Mouse (Mus musculus): ENCODE measurements at regions not wholly inside any gene's neighbourhood (a gene's known extent, or its start where the extent isn't known, plus 50 kb on each side); places are given as distances from the start of the nearest gene placed in this dataset.

DNA sequence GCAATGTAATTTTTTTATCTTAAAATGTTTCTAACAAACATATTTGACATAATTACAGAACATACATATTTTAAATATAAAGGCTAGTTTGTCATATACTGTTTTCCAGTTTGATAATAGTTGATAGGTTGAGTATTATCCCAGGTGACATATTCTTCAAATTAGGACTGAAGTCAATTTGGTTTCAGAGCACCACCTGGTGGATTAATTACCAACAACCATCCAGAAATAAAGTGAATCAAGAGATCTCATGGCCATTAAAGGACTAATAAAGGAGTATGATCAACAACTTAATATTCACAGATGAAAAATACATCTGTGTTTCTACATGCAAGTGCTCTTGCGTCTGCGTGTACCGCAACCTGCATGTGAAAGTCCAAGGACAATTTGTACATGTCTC lies 50.3 kb upstream of the Nmu start:
- no peak for ATAC-seq
- peak; percentile 58 for TF ChIP-seq CTCF (IDR thresholded peaks at IDR 0.05)
- ChIA-PET POLR2A (no interaction called here), CTCF (interaction anchor here (1.8 kb wide), 1 partner anchor 14 kb away, joined by 8 read pairs; no protein-coding TSS in a partner anchor)
- DNase-seq (ENCODE audit: low read depth, low spot score): no peak
- in situ Hi-C loops (cut with MboI; ENCODE audit: low pct_unique_long_range_greater_than_20kb): loop anchor here (10.0 kb wide), 1 partner anchor 549 kb away; no protein-coding TSS in a partner anchor
- no peaks in the 10 kb centered on the region for H3K27me3 ChIP-seq

DNA sequence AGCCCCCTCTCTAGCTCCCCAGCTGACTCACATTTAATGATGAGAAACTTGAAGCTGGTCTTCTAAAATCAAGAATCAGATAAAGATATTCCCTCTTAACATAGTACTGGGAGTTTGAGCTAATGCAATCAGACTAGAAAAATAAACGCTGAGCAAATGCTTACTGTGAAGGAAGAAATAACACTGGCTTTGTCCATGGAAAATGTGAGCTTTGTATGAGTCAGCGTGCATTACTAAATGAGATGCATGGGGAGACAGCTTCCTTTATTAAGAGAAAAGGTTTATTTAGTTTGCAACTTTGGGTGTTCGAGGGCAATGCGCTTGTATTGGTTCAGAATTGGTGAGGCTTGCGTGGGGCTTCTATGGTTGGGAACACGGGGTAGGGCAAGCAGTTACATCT lies 52.7 kb upstream of the Nmu start:
- no peaks in the 10 kb centered on the region for H3K27me3 ChIP-seq
- ChIA-PET POLR2A (no interaction called here), CTCF (interaction anchor here (1.3 to 1.4 kb wide), 2 partner anchors 9 to 23 kb away, joined by 3 read pairs; no protein-coding TSS in a partner anchor)
- TF ChIP-seq CTCF (IDR thresholded peaks at IDR 0.05): no peak
- DNase-seq (ENCODE audit: low read depth, low spot score) (no peak), ATAC-seq (no peak)
- in situ Hi-C loops (cut with MboI; ENCODE audit: low pct_unique_long_range_greater_than_20kb): loop anchor here (5.0 to 10.0 kb wide), 2 partner anchors 279 to 551 kb away; no protein-coding TSS in a partner anchor

DNA sequence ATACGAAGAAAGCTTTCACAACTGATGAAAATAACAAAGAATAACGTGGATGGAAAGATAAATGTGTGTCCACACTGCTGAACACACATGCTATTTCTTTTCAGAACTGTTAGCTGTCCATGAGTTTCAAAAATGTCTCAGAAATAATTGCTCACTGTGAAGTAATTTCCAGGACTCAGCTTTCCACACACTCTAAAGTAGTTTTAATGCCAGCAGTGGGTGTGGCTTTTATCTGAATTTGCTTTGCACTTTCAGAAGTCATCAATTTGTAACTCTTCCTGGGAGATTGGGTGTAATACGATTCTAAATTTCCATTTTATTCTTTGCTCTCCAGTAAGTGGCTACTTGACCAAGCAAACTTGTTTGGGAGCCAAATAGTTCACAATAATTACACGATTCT lies 53.5 kb upstream of the Nmu start:
- POLR2A ChIA-PET: no interaction called here
- ATAC-seq: no peak
- CTCF ChIA-PET: interaction anchor here (1.0 to 1.4 kb wide), 3 partner anchors 8 to 24 kb away, joined by 3 read pairs; no protein-coding TSS in a partner anchor
- H3K27me3 ChIP-seq: no peaks in the 10 kb centered on the region
- in situ Hi-C loops (cut with MboI; ENCODE audit: low pct_unique_long_range_greater_than_20kb): loop anchor here (5.0 to 10.0 kb wide), 2 partner anchors 280 to 552 kb away; no protein-coding TSS in a partner anchor
- DNase-seq (ENCODE audit: low read depth, low spot score): no peak
- TF ChIP-seq CTCF (IDR thresholded peaks at IDR 0.05): no peak

DNA sequence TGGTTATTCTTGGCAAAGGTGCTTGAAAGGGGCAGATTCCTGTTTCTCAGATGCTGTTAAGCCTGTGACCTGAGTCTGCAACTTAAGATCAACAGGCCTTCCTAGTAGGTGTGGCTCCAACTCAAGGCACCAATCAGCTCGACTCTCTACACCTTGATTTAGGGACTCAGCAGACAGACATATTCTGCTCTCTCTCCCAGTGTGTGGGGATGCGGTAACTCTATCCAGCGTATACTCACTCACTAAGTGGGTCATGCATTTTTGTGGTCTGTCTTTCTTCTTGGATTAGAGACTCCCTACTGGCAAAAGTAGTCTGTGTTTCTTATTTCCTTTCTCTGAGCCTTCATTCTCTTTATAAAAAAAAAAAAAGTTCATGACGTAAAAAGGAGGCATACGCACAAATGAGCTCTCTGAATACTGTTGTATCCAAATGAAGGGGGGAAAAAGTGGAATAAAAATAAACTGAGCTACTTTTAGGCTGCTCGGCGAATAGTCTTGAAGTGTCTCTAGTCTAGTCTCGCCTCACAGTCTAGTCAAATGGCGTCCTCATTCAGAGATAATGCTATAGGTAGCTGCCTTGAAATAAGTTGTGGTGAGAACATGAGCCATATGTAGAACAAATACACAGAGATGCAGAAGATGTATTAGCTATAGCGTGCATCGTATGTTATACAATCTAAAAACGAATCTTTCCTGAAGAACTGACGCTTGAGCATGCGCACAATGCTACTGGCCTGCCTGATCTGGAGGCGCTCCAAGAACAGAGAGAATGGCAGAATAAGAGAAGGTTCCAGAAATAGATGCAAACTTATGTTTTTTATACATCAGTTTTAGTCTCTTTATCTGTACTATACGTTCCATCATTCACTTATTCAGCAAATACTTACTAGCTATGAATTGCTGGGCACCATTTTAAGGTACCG lies 55.6 kb upstream of the Nmu start:
- H3K27me3 ChIP-seq: no peaks in the 10 kb centered on the region
- ATAC-seq (peak; percentile 84), DNase-seq (ENCODE audit: low read depth, low spot score) (peak; percentile 67)
- in situ Hi-C loops (cut with MboI; ENCODE audit: low pct_unique_long_range_greater_than_20kb): loop anchor here (5.0 to 10.0 kb wide), 2 partner anchors 282 to 554 kb away; no protein-coding TSS in a partner anchor
- ChIA-PET CTCF (interaction anchor here (1.1 to 1.5 kb wide), 3 partner anchors 10 to 170 kb away, joined by 3 to 4 read pairs (median 3); no protein-coding TSS in a partner anchor), POLR2A (no interaction called here)
- TF ChIP-seq CTCF (IDR thresholded peaks at IDR 0.05): no peak

DNA sequence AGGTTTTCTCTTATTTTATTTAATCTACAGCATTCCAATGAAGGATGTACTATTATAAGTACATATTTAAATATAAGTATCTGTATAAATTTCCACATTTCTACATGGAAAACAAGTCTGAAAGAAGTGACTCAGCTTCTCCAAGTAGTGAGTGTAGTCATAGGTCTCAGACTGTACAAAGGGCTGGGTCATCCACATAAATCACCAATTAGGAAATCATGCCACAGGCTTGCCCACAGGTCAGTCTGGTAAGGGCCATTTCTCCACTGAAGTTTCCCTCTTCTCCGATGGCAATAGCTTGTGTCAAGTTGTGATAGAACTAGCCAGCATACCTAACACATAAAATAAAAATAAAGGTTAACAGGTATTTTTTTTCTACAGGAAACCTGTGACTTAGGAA lies 56.3 kb upstream of the Nmu start:
- in situ Hi-C loops (cut with MboI; ENCODE audit: low pct_unique_long_range_greater_than_20kb): loop anchor here (5.0 to 10.0 kb wide), 2 partner anchors 283 to 555 kb away; no protein-coding TSS in a partner anchor
- CTCF ChIA-PET: interaction anchor here (1.1 to 1.5 kb wide), 3 partner anchors 9 to 171 kb away, joined by 3 to 4 read pairs (median 3); no protein-coding TSS in a partner anchor
- ATAC-seq (no peak), DNase-seq (ENCODE audit: low read depth, low spot score) (no peak)
- no peak for TF ChIP-seq CTCF (IDR thresholded peaks at IDR 0.05)
- no peaks in the 10 kb centered on the region for H3K27me3 ChIP-seq
- POLR2A ChIA-PET: no interaction called here

DNA sequence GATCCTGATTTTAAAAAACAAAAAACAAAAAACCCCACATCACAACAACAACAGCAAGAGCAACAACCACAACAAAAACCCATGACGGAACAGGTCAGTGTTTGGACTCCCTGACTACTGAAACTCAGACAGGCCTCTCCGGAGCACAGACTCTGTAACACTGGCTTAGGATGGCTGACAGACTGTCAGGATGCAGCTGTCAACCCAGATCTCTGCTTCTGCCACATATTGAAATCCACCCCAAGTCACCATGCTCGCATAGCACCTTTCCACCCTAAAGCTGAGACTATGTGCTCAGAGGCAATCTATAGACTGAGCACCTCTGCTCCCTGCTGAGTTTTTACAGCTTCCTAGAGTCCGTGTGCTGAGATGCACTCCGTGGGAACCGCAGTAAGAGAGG lies 57.0 kb upstream of the Nmu start:
- DNase-seq (ENCODE audit: low read depth, low spot score) (no peak), ATAC-seq (no peak)
- no peaks in the 10 kb centered on the region for H3K27me3 ChIP-seq
- POLR2A ChIA-PET: no interaction called here
- in situ Hi-C loops (cut with MboI; ENCODE audit: low pct_unique_long_range_greater_than_20kb): no loop called here
- TF ChIP-seq CTCF (IDR thresholded peaks at IDR 0.05): no peak
- CTCF ChIA-PET: no interaction called here

DNA sequence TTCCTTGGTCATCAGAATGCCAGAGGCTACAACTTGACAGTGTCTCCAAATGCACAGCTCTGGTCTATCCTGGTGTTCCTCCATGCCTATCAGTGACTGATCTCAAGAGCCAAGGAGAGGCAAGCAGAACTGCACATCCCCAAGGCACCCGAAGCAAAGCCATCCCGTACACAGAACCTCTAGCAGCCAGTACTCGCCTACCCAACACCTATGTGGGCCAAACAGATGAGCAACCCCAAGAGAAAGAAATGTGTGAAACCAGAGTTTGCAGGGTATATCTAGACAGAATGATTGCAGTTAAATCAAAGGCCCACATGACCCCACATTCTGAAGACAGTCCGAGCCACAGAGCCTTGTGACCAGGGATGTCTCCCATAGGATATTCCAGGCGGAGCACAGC lies 60.0 kb upstream of the Nmu start:
- ChIA-PET POLR2A (no interaction called here), CTCF (interaction anchor here (0.7 kb wide), 1 partner anchor 30 kb away, joined by 3 read pairs; no protein-coding TSS in a partner anchor)
- ATAC-seq: no peak
- in situ Hi-C loops (cut with MboI; ENCODE audit: low pct_unique_long_range_greater_than_20kb): no loop called here
- no peak for TF ChIP-seq CTCF (IDR thresholded peaks at IDR 0.05)
- H3K27me3 ChIP-seq: no peaks in the 10 kb centered on the region
- DNase-seq (ENCODE audit: low read depth, low spot score): no peak

DNA sequence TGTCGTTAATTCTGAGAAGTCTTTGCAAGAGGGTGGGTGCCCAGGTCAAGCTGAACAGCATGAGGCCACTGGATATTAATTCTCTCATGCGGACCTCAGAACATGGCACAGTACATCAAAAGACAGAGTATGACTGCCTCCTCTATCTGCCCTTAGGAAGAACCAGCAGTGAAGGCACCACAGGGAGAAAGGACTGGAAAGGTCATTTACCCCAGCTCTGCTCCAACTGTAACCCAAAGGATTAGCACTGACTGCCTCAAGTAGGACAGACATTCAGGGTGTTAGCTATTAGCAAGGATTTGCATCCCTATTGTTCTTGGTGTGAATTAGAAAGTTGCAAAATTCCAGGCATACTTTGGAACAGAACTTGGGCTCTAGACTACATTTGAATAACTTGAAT lies 58.2 kb upstream of the Gm7271 start:
- no peaks in the 10 kb centered on the region for H3K27me3 ChIP-seq
- in situ Hi-C loops (cut with MboI; ENCODE audit: low pct_unique_long_range_greater_than_20kb): no loop called here
- ATAC-seq (no peak), DNase-seq (ENCODE audit: low read depth, low spot score) (no peak)
- POLR2A ChIA-PET: no interaction called here
- CTCF ChIA-PET: interaction anchor here (1.4 kb wide), 1 partner anchor 9 kb away, joined by 3 read pairs; no protein-coding TSS in a partner anchor
- TF ChIP-seq CTCF (IDR thresholded peaks at IDR 0.05): no peak

DNA sequence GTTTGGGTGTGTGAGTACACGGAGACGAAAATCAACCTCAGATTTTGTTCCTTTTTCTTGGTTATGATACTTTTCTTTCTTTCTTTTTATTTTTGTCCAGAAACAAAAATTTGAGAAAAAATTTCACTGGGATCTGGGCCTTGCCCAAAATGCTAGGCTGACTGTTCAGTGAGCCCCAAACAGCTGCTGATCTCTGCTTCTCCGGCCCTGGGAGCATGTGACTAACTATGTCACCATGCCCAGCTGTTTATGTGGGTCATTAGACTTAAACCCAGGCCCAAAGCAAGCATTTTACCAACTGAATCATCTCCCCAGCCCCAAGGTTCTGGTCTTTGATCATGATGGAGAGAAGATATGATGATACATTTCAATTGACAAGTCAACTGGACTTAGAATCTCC lies 56.3 kb upstream of the Gm7271 start:
- in situ Hi-C loops (cut with MboI; ENCODE audit: low pct_unique_long_range_greater_than_20kb): no loop called here
- ChIA-PET CTCF (no interaction called here), POLR2A (interaction anchor here (1.3 kb wide), 1 partner anchor 13 kb away, joined by 4 read pairs; no protein-coding TSS in a partner anchor)
- TF ChIP-seq CTCF (IDR thresholded peaks at IDR 0.05): no peak
- no peak for DNase-seq (ENCODE audit: low read depth, low spot score)
- H3K27me3 ChIP-seq: no peaks in the 10 kb centered on the region
- ATAC-seq: no peak

DNA sequence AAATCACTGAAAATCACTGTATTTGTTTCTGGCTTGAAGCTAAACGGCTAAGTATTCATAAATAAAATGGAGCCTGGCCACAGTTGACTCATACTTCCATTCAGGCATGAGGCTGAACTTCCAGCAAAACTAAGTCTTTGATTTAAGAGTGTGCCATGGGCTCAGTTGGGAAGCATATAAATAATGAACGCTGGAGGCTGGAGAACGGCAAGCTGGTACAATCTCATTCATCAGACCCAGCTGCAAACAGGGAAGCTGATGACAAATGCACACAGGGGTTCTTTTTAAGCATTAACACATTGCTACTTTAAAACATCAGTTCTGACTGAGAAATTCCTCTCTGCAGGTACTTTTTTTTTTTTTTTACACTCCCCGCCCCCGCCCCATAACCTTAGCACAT lies 54.4 kb upstream of the Gm7271 start:
- no peaks in the 10 kb centered on the region for H3K27me3 ChIP-seq
- POLR2A ChIA-PET: interaction anchor here (0.6 kb wide), 1 partner anchor 54 kb away, joined by 3 read pairs; no protein-coding TSS in a partner anchor
- no peak for ATAC-seq
- DNase-seq (ENCODE audit: low read depth, low spot score): no peak
- in situ Hi-C loops (cut with MboI; ENCODE audit: low pct_unique_long_range_greater_than_20kb): no loop called here
- TF ChIP-seq CTCF (IDR thresholded peaks at IDR 0.05): no peak
- CTCF ChIA-PET: interaction anchor here (1.0 kb wide), 1 partner anchor 10 kb away, joined by 4 read pairs; no protein-coding TSS in a partner anchor

DNA sequence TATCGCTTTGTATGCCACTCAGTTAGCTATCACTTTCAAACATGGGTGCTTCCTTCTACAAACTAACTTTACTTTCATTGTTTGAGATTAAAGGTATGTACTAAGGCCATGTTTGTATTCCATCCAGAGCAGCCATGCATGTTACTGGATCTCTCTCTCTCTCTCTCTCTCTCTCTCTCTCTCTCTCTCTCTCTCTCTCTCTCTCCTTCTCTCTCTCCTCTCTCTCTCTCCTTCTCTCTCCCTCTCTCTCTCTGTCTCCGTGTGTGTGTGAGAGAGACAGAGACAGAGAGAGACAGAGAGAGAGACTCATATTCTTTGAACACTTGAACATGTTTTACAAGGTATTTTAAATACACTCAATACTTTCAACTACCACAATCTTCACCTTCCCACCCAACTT lies 50.2 kb upstream of the Gm7271 start:
- ChIA-PET POLR2A (no interaction called here), CTCF (no interaction called here)
- ATAC-seq: peak; percentile 100
- no peak for TF ChIP-seq CTCF (IDR thresholded peaks at IDR 0.05)
- DNase-seq (ENCODE audit: low read depth, low spot score): no peak
- in situ Hi-C loops (cut with MboI; ENCODE audit: low pct_unique_long_range_greater_than_20kb): no loop called here
- no peaks in the 10 kb centered on the region for H3K27me3 ChIP-seq

Data from Patski (cell line).